Mouse (Mus musculus): Measurements from ENCODE around the gene Mpped2. TPM values are rescaled to one million over a fixed set of nuclear protein-coding genes. Genes with fewer than 3 reads are reported as not detected.

The Mpped2 gene
- not detected for polyA plus RNA-seq (2017; shearing (Covaris generic))

- ATAC-seq = no peak
Measured at GRCm38 (mm10) chr2:106692783-106693701, at the start of gene Mpped2. Mpped2 (plus strand) TSS chr2:106693269.

- no peak for ATAC-seq
Measured at GRCm38 (mm10) chr2:106644782-106645181, 48.3 kb upstream of the Mpped2 start.

GRCm38 (mm10) chr2:106649686-106650570 is 43.1 kb upstream of the Mpped2 start:
- ATAC-seq = no peak

GRCm38 (mm10) chr2:106652151-106652550 is 40.9 kb upstream of the Mpped2 start:
- ATAC-seq = no peak

GRCm38 (mm10) chr2:106652741-106653140 is 40.3 kb upstream of the Mpped2 start:
- ATAC-seq = no peak

GRCm38 (mm10) chr2:106653261-106653660 is 39.8 kb upstream of the Mpped2 start:
- no peak for ATAC-seq

- no peak for ATAC-seq
Measured at GRCm38 (mm10) chr2:106655271-106655670, 37.8 kb upstream of the Mpped2 start.

- ATAC-seq = no peak
Measured at GRCm38 (mm10) chr2:106665271-106665670, 27.8 kb upstream of the Mpped2 start.

GRCm38 (mm10) chr2:106674319-106674718 is 18.8 kb upstream of the Mpped2 start:
- no peak for ATAC-seq

- no peak for ATAC-seq
Measured at GRCm38 (mm10) chr2:106677449-106677848, 15.6 kb upstream of the Mpped2 start.

- no peak for ATAC-seq
Measured at GRCm38 (mm10) chr2:106679720-106680455, 13.2 kb upstream of the Mpped2 start.

- no peak for ATAC-seq
Measured at GRCm38 (mm10) chr2:106683185-106683831, 9.8 kb upstream of the Mpped2 start.

- ATAC-seq = no peak
Measured at GRCm38 (mm10) chr2:106683832-106684231, 9.2 kb upstream of the Mpped2 start.

- ATAC-seq = no peak
Measured at GRCm38 (mm10) chr2:106691753-106692363, 1.2 kb upstream of the Mpped2 start.

- no peak for ATAC-seq
Measured at GRCm38 (mm10) chr2:106692405-106692782, 675 bp upstream of the Mpped2 start.

- ATAC-seq = no peak
Measured at GRCm38 (mm10) chr2:106693702-106694566, 865 bp downstream of the Mpped2 start.

GRCm38 (mm10) chr2:106694567-106694885 is 1.5 kb downstream of the Mpped2 start:
- no peak for ATAC-seq

- ATAC-seq = no peak
Measured at GRCm38 (mm10) chr2:106694886-106695733, 2.0 kb downstream of the Mpped2 start.

GRCm38 (mm10) chr2:106695734-106696022 is 2.6 kb downstream of the Mpped2 start:
- ATAC-seq = no peak

- ATAC-seq = no peak
Measured at GRCm38 (mm10) chr2:106696372-106696771, 3.3 kb downstream of the Mpped2 start.
